Mouse (Mus musculus): ENCODE results near the gene Rs1. TPM values are rescaled to one million over a fixed set of nuclear protein-coding genes. Genes with fewer than 3 reads are reported as not detected.
"Not testable (repeated sequence)": the region's sequence is repeated elsewhere in the genome, so short reads cannot be mapped to it uniquely, and the experiment has no call there.

The Rs1 gene
- polyA plus RNA-seq, 1 experiment = not detected

GRCm38 (mm10) chrX:160766233-160766616, 1.6 kb upstream of the Rs1 start:
- no peak for TF ChIP-seq CTCF (IDR thresholded peaks at IDR 0.05; ENCODE audit: borderline replicate concordance, control insufficient read depth, extremely low read depth, insufficient read depth, low read length, poor library complexity)
- TF ChIP-seq POLR2A (IDR thresholded peaks at IDR 0.05; ENCODE audit: control insufficient read depth, extremely low read depth, insufficient read depth, low read length, poor library complexity) = no peak
- Histone ChIP-seq H3K36me3 (ENCODE audit: control insufficient read depth, insufficient read depth, low read length) (no peaks in the 10 kb centered on the region), H3K4me1 (replicated peaks; ENCODE audit: control insufficient read depth, insufficient read depth, low read length) (no peaks in the 10 kb centered on the region), H3K4me3 (ENCODE audit: control insufficient read depth, insufficient read depth, low read length) (peak overlapping the region; percentile 45), H3K27me3 (ENCODE audit: control insufficient read depth, insufficient read depth, low read length) (no peaks in the 10 kb centered on the region), H3K27ac (ENCODE audit: control insufficient read depth, insufficient read depth, low read length) (peak overlapping the region; percentile 14; the same call in 1 of the 2 replicates)
- under 1% methylated on average over 15 of the region's 15 CpGs for WGBS
- DNase-seq = no peak

GRCm38 (mm10) chrX:160769622-160770021, 1.8 kb downstream of the Rs1 start:
- H3K27ac ChIP-seq (ENCODE audit: control insufficient read depth, insufficient read depth, low read length); DNase-seq; H3K4me1 ChIP-seq (replicated peaks; ENCODE audit: control insufficient read depth, insufficient read depth, low read length); H3K27me3 ChIP-seq (ENCODE audit: control insufficient read depth, insufficient read depth, low read length); H3K4me3 ChIP-seq (ENCODE audit: control insufficient read depth, insufficient read depth, low read length); H3K36me3 ChIP-seq (ENCODE audit: control insufficient read depth, insufficient read depth, low read length): not testable (repeated sequence)
- WGBS = 91% methylated on average over 5 of the region's 5 CpGs

GRCm38 (mm10) chrX:160773033-160773432, 5.2 kb downstream of the Rs1 start:
- 87% methylated on average over 1 of the region's 1 CpGs for WGBS
- H3K4me3 ChIP-seq (ENCODE audit: control insufficient read depth, insufficient read depth, low read length) = no peak overlapping the region
- H3K36me3 ChIP-seq (ENCODE audit: control insufficient read depth, insufficient read depth, low read length) = no peaks in the 10 kb centered on the region

GRCm38 (mm10) chrX:160782276-160782675, 14.5 kb downstream of the Rs1 start:
- H3K27me3 ChIP-seq (ENCODE audit: control insufficient read depth, insufficient read depth, low read length) = no peaks in the 10 kb centered on the region
- H3K36me3 ChIP-seq (ENCODE audit: control insufficient read depth, insufficient read depth, low read length) = no peaks in the 10 kb centered on the region
- TF ChIP-seq POLR2A (IDR thresholded peaks at IDR 0.05; ENCODE audit: control insufficient read depth, extremely low read depth, insufficient read depth, low read length, poor library complexity) = no peak
- no peaks in the 10 kb centered on the region for H3K4me1 ChIP-seq (replicated peaks; ENCODE audit: control insufficient read depth, insufficient read depth, low read length)
- 92% methylated on average over 5 of the region's 5 CpGs for WGBS
- no peak for DNase-seq
- no peak overlapping the region for H3K27ac ChIP-seq (ENCODE audit: control insufficient read depth, insufficient read depth, low read length)
- no peak overlapping the region for H3K4me3 ChIP-seq (ENCODE audit: control insufficient read depth, insufficient read depth, low read length)

More at GRCm38 (mm10) chrX:160773033-160773432, 5.2 kb downstream of the Rs1 start:
- no peaks in the 10 kb centered on the region for H3K4me1 ChIP-seq (replicated peaks; ENCODE audit: control insufficient read depth, insufficient read depth, low read length)
- DNase-seq = no peak
- no peak overlapping the region for H3K27ac ChIP-seq (ENCODE audit: control insufficient read depth, insufficient read depth, low read length)
- H3K27me3 ChIP-seq (ENCODE audit: control insufficient read depth, insufficient read depth, low read length) = no peaks in the 10 kb centered on the region
- no peak for TF ChIP-seq POLR2A (IDR thresholded peaks at IDR 0.05; ENCODE audit: control insufficient read depth, extremely low read depth, insufficient read depth, low read length, poor library complexity)
- TF ChIP-seq CTCF (IDR thresholded peaks at IDR 0.05; ENCODE audit: borderline replicate concordance, control insufficient read depth, extremely low read depth, insufficient read depth, low read length, poor library complexity) = no peak

GRCm38 (mm10) chrX:160794920-160795319, 27.1 kb downstream of the Rs1 start:
- TF ChIP-seq CTCF (IDR thresholded peaks at IDR 0.05; ENCODE audit: borderline replicate concordance, control insufficient read depth, extremely low read depth, insufficient read depth, low read length, poor library complexity) (no peak), POLR2A (IDR thresholded peaks at IDR 0.05; ENCODE audit: control insufficient read depth, extremely low read depth, insufficient read depth, low read length, poor library complexity) (no peak)
- WGBS = 96% methylated on average over 4 of the region's 4 CpGs
- H3K36me3 ChIP-seq (ENCODE audit: control insufficient read depth, insufficient read depth, low read length) = no peaks in the 10 kb centered on the region
- no peak overlapping the region for H3K4me3 ChIP-seq (ENCODE audit: control insufficient read depth, insufficient read depth, low read length)
- H3K27ac ChIP-seq (ENCODE audit: control insufficient read depth, insufficient read depth, low read length) = no peak overlapping the region
- no peak for DNase-seq
- H3K27me3 ChIP-seq (ENCODE audit: control insufficient read depth, insufficient read depth, low read length) = no peaks in the 10 kb centered on the region
- H3K4me1 ChIP-seq (replicated peaks; ENCODE audit: control insufficient read depth, insufficient read depth, low read length) = no peaks in the 10 kb centered on the region

- H3K27ac ChIP-seq (ENCODE audit: control insufficient read depth, insufficient read depth, low read length) = no peak overlapping the region
- H3K4me1 ChIP-seq (replicated peaks; ENCODE audit: control insufficient read depth, insufficient read depth, low read length) = no peaks in the 10 kb centered on the region
- no peak overlapping the region for H3K4me3 ChIP-seq (ENCODE audit: control insufficient read depth, insufficient read depth, low read length)
- WGBS = 95% methylated on average over 4 of the region's 4 CpGs
- no peak for TF ChIP-seq CTCF (IDR thresholded peaks at IDR 0.05; ENCODE audit: borderline replicate concordance, control insufficient read depth, extremely low read depth, insufficient read depth, low read length, poor library complexity)
- no peak for TF ChIP-seq POLR2A (IDR thresholded peaks at IDR 0.05; ENCODE audit: control insufficient read depth, extremely low read depth, insufficient read depth, low read length, poor library complexity)
- no peaks in the 10 kb centered on the region for H3K36me3 ChIP-seq (ENCODE audit: control insufficient read depth, insufficient read depth, low read length)
- H3K27me3 ChIP-seq (ENCODE audit: control insufficient read depth, insufficient read depth, low read length) = no peaks in the 10 kb centered on the region
- no peak for DNase-seq
Observed at GRCm38 (mm10) chrX:160804409-160805150, 36.8 kb downstream of the Rs1 start.

- TF ChIP-seq POLR2A (IDR thresholded peaks at IDR 0.05; ENCODE audit: control insufficient read depth, extremely low read depth, insufficient read depth, low read length, poor library complexity) = no peak
- no peak for TF ChIP-seq CTCF (IDR thresholded peaks at IDR 0.05; ENCODE audit: borderline replicate concordance, control insufficient read depth, extremely low read depth, insufficient read depth, low read length, poor library complexity)
Observed at GRCm38 (mm10) chrX:160808226-160808625, 40.4 kb downstream of the Rs1 start.

More at GRCm38 (mm10) chrX:160808226-160808625, 40.4 kb downstream of the Rs1 start:
- WGBS = 96% methylated on average over 7 of the region's 7 CpGs
- no peaks in the 10 kb centered on the region for H3K36me3 ChIP-seq (ENCODE audit: control insufficient read depth, insufficient read depth, low read length)
- no peaks in the 10 kb centered on the region for H3K4me1 ChIP-seq (replicated peaks; ENCODE audit: control insufficient read depth, insufficient read depth, low read length)
- H3K4me3 ChIP-seq (ENCODE audit: control insufficient read depth, insufficient read depth, low read length) = no peak overlapping the region
- no peaks in the 10 kb centered on the region for H3K27me3 ChIP-seq (ENCODE audit: control insufficient read depth, insufficient read depth, low read length)
- no peak for DNase-seq
- H3K27ac ChIP-seq (ENCODE audit: control insufficient read depth, insufficient read depth, low read length) = no peak overlapping the region

Other genes starting within 250 kb of the Rs1 start
- not detected in 2 replicates for gene Ppef1, start 32.2 kb upstream of the Rs1 start, polyA plus RNA-seq (2012; rRNA removed)
- gene Gja6, start 139.0 kb downstream of the Rs1 start, polyA plus RNA-seq (2012; rRNA removed) = 0.09 and 0.11 TPM in 2 replicates
- gene Cdkl5, start 226.7 kb downstream of the Rs1 start, polyA plus RNA-seq (2012; rRNA removed) = 0.98 and 1.2 TPM in 2 replicates

Data from thymus, adult 2 months (tissue).